Mouse (Mus musculus) ES-E14 (cell line): ENCODE measurements around the gene Spata5.

Experiments
- CHD2 ChIP-seq: IDR thresholded peaks from 2 replicates; pipeline ENCODE4 v1.6.1; 2014; ENCODE audit warnings: mild to moderate bottlenecking, low read depth, low read length, inconsistent platforms
- MAFK ChIP-seq: IDR thresholded peaks from 2 replicates; pipeline ENCODE4 v1.6.1; 2014; ENCODE audit warnings: mild to moderate bottlenecking, low read depth, low read length, inconsistent platforms; ENCODE audit not compliant: insufficient read depth
- ZC3H11A ChIP-seq: IDR thresholded peaks from 2 replicates; pipeline ENCODE4 v1.6.1; 2012; ENCODE audit warnings: low read depth, mild to moderate bottlenecking, inconsistent platforms, low read length, borderline replicate concordance
- ZNF384 ChIP-seq: IDR thresholded peaks from 2 replicates; pipeline ENCODE4 v1.6.1; 2012; ENCODE audit warnings: low read depth, low read length, inconsistent platforms

GRCm38 (mm10) chr3:37481295-37481694, 61.6 kb downstream of the Spata5 start:
- TF ChIP-seq CHD2 (no peak), ZC3H11A (no peak), ZNF384 (no peak), MAFK (no peak)
